Mouse (Mus musculus): Measurements from ENCODE around the gene Cyp1a2. TPM values are rescaled to one million over a fixed set of nuclear protein-coding genes. Genes with fewer than 3 reads are reported as not detected.

Cyp1a2 gene
- polyA plus RNA-seq, 1 experiment from 2014 or later = not detected

- H3K4me3 ChIP-seq (ENCODE audit: low read length) = peak overlapping the region; percentile 76
- H3K4me1 ChIP-seq (ENCODE audit: control insufficient read depth, insufficient read depth, low read length) = no peaks in the 10 kb centered on the region
- no peaks in the 10 kb centered on the region for H3K9me3 ChIP-seq (ENCODE audit: control insufficient read depth, low read length)
- H3K36me3 ChIP-seq (ENCODE audit: control insufficient read depth, insufficient read depth, low read length) = peaks cover 16% of the 10 kb centered on the region
- WGBS = 4% methylated on average over 39 of the region's 39 CpGs
- H3K9ac ChIP-seq (ENCODE audit: low read depth, low read length) = peak overlapping the region; percentile 83
- peak overlapping the region; percentile 86 for H3K27ac ChIP-seq (ENCODE audit: low read depth, low read length)
- H3K27me3 ChIP-seq (ENCODE audit: control insufficient read depth, insufficient read depth, low read length) = no peaks in the 10 kb centered on the region
- ATAC-seq (ENCODE audit: low FRiP score, low TSS enrichment) = peak; percentile 49
- H3K4me2 ChIP-seq (replicated peaks; ENCODE audit: low read depth, low read length) = peak overlapping the region; percentile 89
These were observed 25.3 kb upstream of the Cyp1a2 start for GRCm38 (mm10) chr9:57708720-57709274.

- peak; percentile 96 for ATAC-seq (ENCODE audit: low FRiP score, low TSS enrichment)
- Histone ChIP-seq H3K27ac (ENCODE audit: low read depth, low read length) (peak within 1 kb of the TSS; percentile 86), H3K27me3 (ENCODE audit: control insufficient read depth, insufficient read depth, low read length) (no peaks in the 10 kb centered on the region), H3K4me2 (replicated peaks; ENCODE audit: low read depth, low read length) (peak within 1 kb of the TSS; percentile 89), H3K4me1 (ENCODE audit: control insufficient read depth, insufficient read depth, low read length) (no peaks in the 10 kb centered on the region), H3K4me3 (ENCODE audit: low read length) (peak within 1 kb of the TSS; percentile 76), H3K9ac (ENCODE audit: low read depth, low read length) (peak within 1 kb of the TSS; percentile 83), H3K9me3 (ENCODE audit: control insufficient read depth, low read length) (no peaks in the 10 kb centered on the region), H3K36me3 (ENCODE audit: control insufficient read depth, insufficient read depth, low read length) (peaks cover 11% of the 10 kb centered on the region)
- WGBS = under 1% methylated on average over 23 of the region's 23 CpGs
These were observed 24.7 kb upstream of the Cyp1a2 start, which contains the start of gene Edc3 for GRCm38 (mm10) chr9:57708068-57708719. Gene Edc3 (plus strand): TSS chr9:57708540.

GRCm38 (mm10) chr9:57706496-57706895 is 23.0 kb upstream of the Cyp1a2 start:
- H3K27me3 ChIP-seq (ENCODE audit: control insufficient read depth, insufficient read depth, low read length) = no peaks in the 10 kb centered on the region
- H3K4me1 ChIP-seq (ENCODE audit: control insufficient read depth, insufficient read depth, low read length) = no peaks in the 10 kb centered on the region
- H3K9me3 ChIP-seq (ENCODE audit: control insufficient read depth, low read length) = no peaks in the 10 kb centered on the region
- no peaks in the 10 kb centered on the region for H3K36me3 ChIP-seq (ENCODE audit: control insufficient read depth, insufficient read depth, low read length)
- no peak for ATAC-seq (ENCODE audit: low FRiP score, low TSS enrichment)
- H3K4me3 ChIP-seq (ENCODE audit: low read length) = no peak overlapping the region
- H3K9ac ChIP-seq (ENCODE audit: low read depth, low read length) = no peak overlapping the region
- H3K27ac ChIP-seq (ENCODE audit: low read depth, low read length) = no peak overlapping the region
- H3K4me2 ChIP-seq (replicated peaks; ENCODE audit: low read depth, low read length) = no peak overlapping the region
- 87% methylated on average over 3 of the region's 3 CpGs for WGBS

- H3K9me3 ChIP-seq (ENCODE audit: control insufficient read depth, low read length) = no peaks in the 10 kb centered on the region
- peaks cover 20% of the 10 kb centered on the region for H3K27me3 ChIP-seq (ENCODE audit: control insufficient read depth, insufficient read depth, low read length)
- ATAC-seq (ENCODE audit: low FRiP score, low TSS enrichment) = no peak
- 86% methylated on average over 1 of the region's 1 CpGs for WGBS
- H3K27ac ChIP-seq (ENCODE audit: low read depth, low read length) = no peak overlapping the region
- H3K9ac ChIP-seq (ENCODE audit: low read depth, low read length) = no peak overlapping the region
- no peak overlapping the region for H3K4me2 ChIP-seq (replicated peaks; ENCODE audit: low read depth, low read length)
- no peak overlapping the region for H3K4me3 ChIP-seq (ENCODE audit: low read length)
- no peaks in the 10 kb centered on the region for H3K36me3 ChIP-seq (ENCODE audit: control insufficient read depth, insufficient read depth, low read length)
- peaks cover 12% of the 10 kb centered on the region; the same call in 1 of the 2 replicates for H3K4me1 ChIP-seq (ENCODE audit: control insufficient read depth, insufficient read depth, low read length)
These were observed 15.1 kb upstream of the Cyp1a2 start for GRCm38 (mm10) chr9:57698466-57699150.

- Histone ChIP-seq H3K4me3 (ENCODE audit: low read length) (no peak overlapping the region), H3K4me1 (ENCODE audit: control insufficient read depth, insufficient read depth, low read length) (peaks cover 12% of the 10 kb centered on the region; the same call in 1 of the 2 replicates), H3K4me2 (replicated peaks; ENCODE audit: low read depth, low read length) (no peak overlapping the region), H3K9ac (ENCODE audit: low read depth, low read length) (no peak overlapping the region), H3K36me3 (ENCODE audit: control insufficient read depth, insufficient read depth, low read length) (no peaks in the 10 kb centered on the region), H3K9me3 (ENCODE audit: control insufficient read depth, low read length) (no peaks in the 10 kb centered on the region), H3K27me3 (ENCODE audit: control insufficient read depth, insufficient read depth, low read length) (peaks cover 20% of the 10 kb centered on the region), H3K27ac (ENCODE audit: low read depth, low read length) (no peak overlapping the region)
- WGBS = 21% methylated on average over 4 of the region's 4 CpGs
- ATAC-seq (ENCODE audit: low FRiP score, low TSS enrichment) = peak; percentile 54; the same call in 1 of the 2 replicates
These were observed 13.9 kb upstream of the Cyp1a2 start for GRCm38 (mm10) chr9:57697380-57697779.

- Histone ChIP-seq H3K36me3 (ENCODE audit: control insufficient read depth, insufficient read depth, low read length) (no peaks in the 10 kb centered on the region), H3K27me3 (ENCODE audit: control insufficient read depth, insufficient read depth, low read length) (peaks cover 20% of the 10 kb centered on the region), H3K9ac (ENCODE audit: low read depth, low read length) (peak overlapping the region; percentile 32), H3K4me3 (ENCODE audit: low read length) (peak overlapping the region; percentile 39), H3K9me3 (ENCODE audit: control insufficient read depth, low read length) (no peaks in the 10 kb centered on the region), H3K4me2 (replicated peaks; ENCODE audit: low read depth, low read length) (peak overlapping the region; percentile 71), H3K27ac (ENCODE audit: low read depth, low read length) (no peak overlapping the region), H3K4me1 (ENCODE audit: control insufficient read depth, insufficient read depth, low read length) (peaks cover 12% of the 10 kb centered on the region; the same call in 1 of the 2 replicates)
- peak; percentile 52 for ATAC-seq (ENCODE audit: low FRiP score, low TSS enrichment)
- WGBS = under 1% methylated on average over 42 of the region's 42 CpGs
These were observed 13.1 kb upstream of the Cyp1a2 start for GRCm38 (mm10) chr9:57696380-57697285.

GRCm38 (mm10) chr9:57694108-57694507 is 10.6 kb upstream of the Cyp1a2 start:
- H3K4me2 ChIP-seq (replicated peaks; ENCODE audit: low read depth, low read length) = no peak overlapping the region
- H3K9ac ChIP-seq (ENCODE audit: low read depth, low read length) = no peak overlapping the region
- H3K4me3 ChIP-seq (ENCODE audit: low read length) = no peak overlapping the region
- no peak for ATAC-seq (ENCODE audit: low FRiP score, low TSS enrichment)
- peaks cover 20% of the 10 kb centered on the region for H3K27me3 ChIP-seq (ENCODE audit: control insufficient read depth, insufficient read depth, low read length)
- no peak overlapping the region for H3K27ac ChIP-seq (ENCODE audit: low read depth, low read length)
- peaks cover 12% of the 10 kb centered on the region; the same call in 1 of the 2 replicates for H3K4me1 ChIP-seq (ENCODE audit: control insufficient read depth, insufficient read depth, low read length)
- H3K36me3 ChIP-seq (ENCODE audit: control insufficient read depth, insufficient read depth, low read length) = no peaks in the 10 kb centered on the region
- 85% methylated on average over 2 of the region's 2 CpGs for WGBS
- no peaks in the 10 kb centered on the region for H3K9me3 ChIP-seq (ENCODE audit: control insufficient read depth, low read length)

- Histone ChIP-seq H3K27me3 (ENCODE audit: control insufficient read depth, insufficient read depth, low read length) (no peaks in the 10 kb centered on the region), H3K9me3 (ENCODE audit: control insufficient read depth, low read length) (no peaks in the 10 kb centered on the region), H3K9ac (ENCODE audit: low read depth, low read length) (no peak overlapping the region), H3K4me2 (replicated peaks; ENCODE audit: low read depth, low read length) (no peak overlapping the region), H3K4me3 (ENCODE audit: low read length) (no peak overlapping the region), H3K36me3 (ENCODE audit: control insufficient read depth, insufficient read depth, low read length) (no peaks in the 10 kb centered on the region), H3K4me1 (ENCODE audit: control insufficient read depth, insufficient read depth, low read length) (no peaks in the 10 kb centered on the region), H3K27ac (ENCODE audit: low read depth, low read length) (no peak overlapping the region)
- ATAC-seq (ENCODE audit: low FRiP score, low TSS enrichment) = no peak
- WGBS = 52% methylated on average over 2 of the region's 2 CpGs
These were observed 5.1 kb upstream of the Cyp1a2 start for GRCm38 (mm10) chr9:57688606-57689005.

Data from kidney, embryonic 14.5 days (tissue).